Mouse (Mus musculus): ENCODE results near the gene Trafd1. TPM values are rescaled to one million over a fixed set of nuclear protein-coding genes. Genes with fewer than 3 reads are reported as not detected.

The Trafd1 gene
- polyA plus RNA-seq, 1 experiment from 2014 or later = 145 TPM

Other genes with a start within 250 kb of the Trafd1 start
- gene Ptpn11, start 194.2 kb downstream of the Trafd1 start, polyA plus RNA-seq (2015; fragmentation: Nextera tagmentation; extraction: Ambion mirVana) = 23.1 and 23.6 TPM in 2 replicates
- 427 and 429 TPM in 2 replicates for gene Rpl6, start 181.2 kb downstream of the Trafd1 start, polyA plus RNA-seq (2015; fragmentation: Nextera tagmentation; extraction: Ambion mirVana)
- gene Hectd4, start 165.4 kb downstream of the Trafd1 start, polyA plus RNA-seq (2015; fragmentation: Nextera tagmentation; extraction: Ambion mirVana) = 15.0 and 17.2 TPM in 2 replicates
- 47.7 and 51.8 TPM in 2 replicates for gene Naa25, start 12.3 kb upstream of the Trafd1 start, polyA plus RNA-seq (2015; fragmentation: Nextera tagmentation; extraction: Ambion mirVana)
- 1.9 and 2.2 TPM in 2 replicates for gene Tmem116, start 66.3 kb upstream of the Trafd1 start, polyA plus RNA-seq (2015; fragmentation: Nextera tagmentation; extraction: Ambion mirVana)
- gene Erp29, start 66.9 kb upstream of the Trafd1 start, polyA plus RNA-seq (2015; fragmentation: Nextera tagmentation; extraction: Ambion mirVana) = 165 and 166 TPM in 2 replicates
- 0.13 TPM in 1 of 2 replicates, not detected in the other for gene Adam1b, start 117.8 kb upstream of the Trafd1 start, polyA plus RNA-seq (2015; fragmentation: Nextera tagmentation; extraction: Ambion mirVana)
- 3.9 TPM in 2 replicates for gene Adam1a, start 159.8 kb upstream of the Trafd1 start, polyA plus RNA-seq (2015; fragmentation: Nextera tagmentation; extraction: Ambion mirVana)
- not detected in 2 replicates for gene Gm42878, start 159.8 kb upstream of the Trafd1 start, polyA plus RNA-seq (2015; fragmentation: Nextera tagmentation; extraction: Ambion mirVana)
- 55.0 and 59.7 TPM in 2 replicates for gene Mapkapk5, start 160.3 kb upstream of the Trafd1 start, polyA plus RNA-seq (2015; fragmentation: Nextera tagmentation; extraction: Ambion mirVana)
- gene Aldh2, start 208.2 kb upstream of the Trafd1 start, polyA plus RNA-seq (2015; fragmentation: Nextera tagmentation; extraction: Ambion mirVana) = 104 and 109 TPM in 2 replicates
- 1.7 and 1.8 TPM in 2 replicates for gene Acad12, start 233.3 kb upstream of the Trafd1 start, polyA plus RNA-seq (2015; fragmentation: Nextera tagmentation; extraction: Ambion mirVana)

Measured in hindbrain, embryonic 13.5 days (tissue).